Mouse (Mus musculus): ENCODE measurements around the gene Dhrs11. TPM values are rescaled to one million over a fixed set of nuclear protein-coding genes. Genes with fewer than 3 reads are reported as not detected.

The Dhrs11 gene
- total RNA-seq, 2 experiments from 2014 or later: 34.5 to 36.6 TPM

GRCm38 (mm10) chr11:84780143-84780870 is 48.5 kb downstream of the Dhrs11 start:
- no peak for DNase-seq
- no peak overlapping the region for H3K27ac ChIP-seq
- TF ChIP-seq CTCF (IDR thresholded peaks at IDR 0.05): no peak
- H3K4me3 ChIP-seq: no peak overlapping the region
- intact Hi-C loops (cut with DNase I): no loop called here

GRCm38 (mm10) chr11:84775560-84775959 is 53.2 kb downstream of the Dhrs11 start:
- TF ChIP-seq CTCF (IDR thresholded peaks at IDR 0.05): no peak
- intact Hi-C loops (cut with DNase I): no loop called here
- Histone ChIP-seq H3K27ac (no peak overlapping the region), H3K4me3 (no peak overlapping the region)
- DNase-seq: no peak

- H3K27ac ChIP-seq: no peak overlapping the region
- DNase-seq: no peak
- no peak for TF ChIP-seq CTCF (IDR thresholded peaks at IDR 0.05)
- H3K4me3 ChIP-seq: no peak overlapping the region
- intact Hi-C loops (cut with DNase I): no loop called here
Measured at GRCm38 (mm10) chr11:84774870-84775514, 53.8 kb downstream of the Dhrs11 start.

Other genes with a start within 250 kb of the Dhrs11 start
- 1 to 10 TPM; 7.7 to 9.1 TPM for gene Mrm1, start 9.5 kb downstream of the Dhrs11 start, total RNA-seq (2021)
- gene Ggnbp2, start 41.8 kb upstream of the Dhrs11 start, total RNA-seq (2021): 10 to 100 TPM; 35.5 to 45.7 TPM
- 1 to 10 TPM; 3.1 to 4.6 TPM for gene Myo19, start 51.2 kb upstream of the Dhrs11 start, total RNA-seq (2021)
- gene Pigw, start 51.3 kb upstream of the Dhrs11 start, total RNA-seq (2021): 1 to 10 TPM; 5.1 to 5.3 TPM
- gene Znhit3, start 87.4 kb upstream of the Dhrs11 start, total RNA-seq (2021): 10 to 100 TPM; 13.7 to 16.5 TPM
- 10 to 100 TPM; 10.2 to 13.5 TPM for gene Car4, start 128.8 kb upstream of the Dhrs11 start, total RNA-seq (2021)